In genomic region chr19:8966590-8967372, GRCm38 (mm10) we compare ENCODE assay signal across 8 mouse cellular contexts. TPM values are rescaled to one million over a fixed set of nuclear protein-coding genes. Genes with fewer than 3 reads are reported as not detected.
DNase-seq lines count a peak whose midpoint lies in the region; ATAC-seq and TF ChIP-seq lines count a peak whose summit lies in the region.

Gene Eef1g, plus strand, starts transcription at chr19:8967041.

- H3K36me3 ChIP-seq in ES-E14 (ENCODE audit: control insufficient read depth, insufficient read depth, low read length, poor library complexity, severe bottlenecking), result peaks cover 72% of the 10 kb centered on the region
- peaks cover 76% of the 10 kb centered on the region for H3K36me3 ChIP-seq in forebrain, embryonic 15.5 days

- no peak for TF ChIP-seq CTCF in lung, adult 2 months (IDR thresholded peaks at IDR 0.05; ENCODE audit: insufficient read depth, low read length)

- H3K27me3 ChIP-seq in forebrain, embryonic 15.5 days, result no peaks in the 10 kb centered on the region

- peak within 1 kb of the TSS; percentile 59 for H3K4me2 ChIP-seq in forebrain, embryonic 15.5 days (replicated peaks)

- peak; percentile 80; the same call in 1 of the 2 replicates for TF ChIP-seq POLR2A in lung, adult 2 months (IDR thresholded peaks at IDR 0.05; ENCODE audit: borderline replicate concordance, extremely low read depth, low read depth, low read length)

- H3K4me1 ChIP-seq in ES-E14 (ENCODE audit: control insufficient read depth in 2 of 2, insufficient read depth in 2 of 2, low read length in 2 of 2, poor library complexity in 1 of 2), result peaks cover 0 to 10% of the 10 kb centered on the region in 2 experiments; a peak in 1 of 4 replicates
- H3K4me1 ChIP-seq in forebrain, embryonic 15.5 days, result peaks cover 24% of the 10 kb centered on the region
- H3K4me1 ChIP-seq in lung, adult 2 months (ENCODE audit: control insufficient read depth, insufficient read depth, low read length), result peaks cover 8% of the 10 kb centered on the region

- peak; percentile 98 for DNase-seq in ES-E14 (ENCODE audit: low read depth, low spot score)
- peak; percentile 100 for DNase-seq in cerebellum, adult 11-12 months
- DNase-seq in heart, postnatal 25 days (ENCODE audit: low spot score), result peak; percentile 100
- DNase-seq in layer of hippocampus, adult 18-20 months (ENCODE audit: low spot score in 2 of 2), result peak; percentile 100
- peak; percentile 96 for DNase-seq in lung, adult 2 months
- DNase-seq in thymus, adult 18-20 months, result peak; percentile 100

- H3K4me3 ChIP-seq in ES-E14 (ENCODE audit: insufficient read depth in 1 of 2, low read depth in 1 of 2, low read length in 2 of 2, poor library complexity in 1 of 2, severe bottlenecking in 1 of 2), result peak within 1 kb of the TSS; percentile 82 to 85
- H3K4me3 ChIP-seq in forebrain, embryonic 15.5 days, result peak within 1 kb of the TSS; percentile 83
- peak within 1 kb of the TSS; percentile 94 for H3K4me3 ChIP-seq in lung, adult 2 months (replicated peaks; ENCODE audit: extremely low read depth, low read depth, low read length)

- peak within 1 kb of the TSS; percentile 90 for H3K9ac ChIP-seq in ES-E14 (ENCODE audit: insufficient read depth, low read depth, low read length, poor library complexity, severe bottlenecking)
- H3K9ac ChIP-seq in forebrain, embryonic 15.5 days (replicated peaks), result peak within 1 kb of the TSS; percentile 80

- intact Hi-C loops in heart, postnatal 25 days (cut with DNase I), result loop anchor here (2.0 kb wide), 1 partner anchor 68 kb away; the partner anchor contains the start of gene Ganab

- in situ Hi-C loops in ES-E14 (cut with MboI; ENCODE audit: low sequenced_read_pairs in 2 of 2, unreplicated experiment in 2 of 2), result no loop called here

- peak within 1 kb of the TSS; percentile 97 for H3K27ac ChIP-seq in ES-E14 (ENCODE audit: insufficient read depth, low read depth, low read length, poor library complexity, severe bottlenecking)
- H3K27ac ChIP-seq in forebrain, embryonic 15.5 days (replicated peaks), result peak within 1 kb of the TSS; percentile 87

- peak; percentile 99 for ATAC-seq in forebrain, embryonic 15.5 days (replicated peaks)
- ATAC-seq in neutrophil, adult 5-6 weeks (ENCODE audit: extremely low read depth, insufficient number of reproducible peaks, low FRiP score, poor library complexity, severe bottlenecking), result peak; percentile 93

- H3K9me3 ChIP-seq in ES-E14 (ENCODE audit: control insufficient read depth, insufficient read depth, low read depth, low read length), result no peaks in the 10 kb centered on the region
- H3K9me3 ChIP-seq in forebrain, embryonic 15.5 days, result no peaks in the 10 kb centered on the region

- under 1% methylated on average over 52 of the region's 52 CpGs for WGBS in forebrain, embryonic 15.5 days
- WGBS in lung, adult 2 months, result under 1% methylated on average over 52 of the region's 52 CpGs

TF ChIP-seq in ES-E14, 5 proteins besides CTCF, POLR2A, EP300 and RAD21:
- TF ChIP-seq CHD2 (IDR thresholded peaks at IDR 0.05; ENCODE audit: low read depth, low read length) (no peak), ZC3H11A (IDR thresholded peaks at IDR 0.05; ENCODE audit: borderline replicate concordance, low read depth, low read length) (no peak)
TF ChIP-seq in ES-E14: peak in this region for 0.

RNA-seq across cellular contexts. Expression of gene Eef1g, which starts in this region (rescaled TPM):
- total RNA-seq in ES-E14 (2012; rRNA removed), result 1,417 and 1,811 TPM in 2 replicates
- 336 and 348 TPM in 2 replicates for polyA plus RNA-seq in forebrain, embryonic 15.5 days (2015; fragmentation: Nextera tagmentation; extraction: Ambion mirVana)
- 100 to 1,000 TPM; 241 to 256 TPM for total RNA-seq in heart, postnatal 25 days (2021)
- 100 to 1,000 TPM; 257 to 269 TPM for total RNA-seq in layer of hippocampus, adult 18-20 months (2021)
- 121 and 206 TPM in 2 replicates for polyA plus RNA-seq in lung, adult 2 months (2012; rRNA removed)
- total RNA-seq in neutrophil, adult 5-6 weeks (2017), result 345 and 391 TPM in 2 replicates

Comparison
In these comparisons a context has a peak if more than half of its experiments do, and no peak if none do; other contexts are left out.
1. Peak in every context shown above with its lines: DNase-seq, ATAC-seq, H3K4me3 ChIP-seq and H3K27ac ChIP-seq.